Mouse (Mus musculus) hindbrain, embryonic 11.5 days (tissue): ENCODE measurements around the gene Gucd1. TPM values are rescaled to one million over a fixed set of nuclear protein-coding genes. Genes with fewer than 3 reads are reported as not detected.
"Not testable (repeated sequence)": the region's sequence is repeated elsewhere in the genome, so short reads cannot be mapped to it uniquely, and the experiment has no call there.

ENCODE experiments used
- ATAC-seq: fragments of 200-750 bp; cut with Nextera tagmentation; 2 replicates; pipeline ENCODE4 v1.8.0; 2017; ENCODE audit warnings: mild to moderate bottlenecking, moderate TSS enrichment, moderate library complexity; ENCODE audit not compliant: low FRiP score
- DNase-seq: peaks from one replicate; pipeline ENCODE4 v3.0.0-alpha.2; 2015; ENCODE audit warnings: low spot score
- H3K27ac ChIP-seq: fragments of 300-500 bp; sonication (generic); 2 replicates; pipeline ENCODE4 v1.5.1; 2014; ENCODE audit warnings: mild to moderate bottlenecking, low read depth, low read length
- H3K27me3 ChIP-seq: fragments of 300-500 bp; sonication (generic); 2 replicates; pipeline ENCODE4 v1.6.1; 2014; ENCODE audit warnings: mild to moderate bottlenecking, low read length, moderate library complexity, mixed read lengths; ENCODE audit not compliant: control insufficient read depth, insufficient read depth
- H3K36me3 ChIP-seq: fragments of 300-500 bp; sonication (generic); 2 replicates; pipeline ENCODE4 v1.6.1; 2014; ENCODE audit warnings: mild to moderate bottlenecking, low read length, moderate library complexity, mixed read lengths; ENCODE audit not compliant: control insufficient read depth, insufficient read depth
- H3K4me1 ChIP-seq: fragments of 300-500 bp; sonication (generic); replicated peaks from 2 replicates; pipeline ENCODE4 v1.6.1; 2014; ENCODE audit warnings: low read length, mixed read lengths; ENCODE audit not compliant: control insufficient read depth, insufficient read depth
- H3K4me2 ChIP-seq: fragments of 300-500 bp; sonication (generic); replicated peaks from 2 replicates; pipeline ENCODE4 v1.6.1; 2014; ENCODE audit warnings: mild to moderate bottlenecking, low read depth, low read length
- H3K4me3 ChIP-seq: fragments of 300-500 bp; sonication (generic); 2 replicates; pipeline ENCODE4 v1.5.1; 2014; ENCODE audit warnings: low read depth, low read length
- H3K9ac ChIP-seq: fragments of 300-500 bp; sonication (generic); 2 replicates; pipeline ENCODE4 v1.6.1; 2014; ENCODE audit warnings: low read depth, low read length
- H3K9me3 ChIP-seq: fragments of 300-500 bp; sonication (generic); 2 replicates; pipeline ENCODE4 v1.6.1; 2016; ENCODE audit warnings: low read length; ENCODE audit not compliant: control insufficient read depth
- WGBS: fragments of 180-500 bp; shearing (Covaris S2); extraction: QIAGEN DNeasy Blood & Tissue Kit; methylation state at CpG from one replicate; pipeline ENCODE4 v1.1.7; 2014; 5-methylcytosine and 5-hydroxymethylcytosine counted together
- polyA plus RNA-seq: library from polyadenylated mRNA; unstranded; fragments of >200 nt; fragmentation: Nextera tagmentation; extraction: Ambion mirVana; gene quantifications from 2 replicates; pipeline ENCODE4 v1.2.1, GENCODE M21; 2014

Gene Gucd1
- polyA plus RNA-seq, 1 experiment from 2014 or later, result 26.7 TPM

DNA sequence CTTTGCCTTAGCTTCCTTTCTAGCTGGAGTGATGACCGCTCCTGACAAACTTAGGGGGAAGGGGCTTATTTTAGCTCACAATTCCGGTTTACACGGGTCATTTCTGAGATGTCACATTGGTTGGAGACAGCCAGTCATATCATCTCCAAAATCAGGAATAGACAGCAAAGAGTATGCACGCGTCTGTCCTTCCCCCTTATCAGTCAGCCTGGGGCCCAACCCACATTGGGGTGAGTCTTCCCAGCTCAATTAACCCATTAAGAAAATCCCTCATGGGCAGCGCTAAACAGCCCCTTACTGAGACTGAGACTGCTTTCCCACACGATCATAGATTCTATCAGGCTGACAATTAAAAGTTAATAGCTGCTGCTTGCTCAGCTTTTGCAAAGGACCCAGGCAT lies 3.4 kb downstream of the Gucd1 start:
- DNase-seq (no peak), ATAC-seq (no peak)
- Histone ChIP-seq H3K4me1 (no peaks in the 10 kb centered on the region; the same call in 1 of the 2 replicates), H3K9ac (no peak overlapping the region), H3K36me3 (peaks cover 17% of the 10 kb centered on the region), H3K27ac (no peak overlapping the region), H3K27me3 (no peaks in the 10 kb centered on the region), H3K4me2 (no peak overlapping the region), H3K9me3 (no peaks in the 10 kb centered on the region), H3K4me3 (no peak overlapping the region)
- 90% methylated on average over 7 of the region's 7 CpGs for WGBS

- Histone ChIP-seq H3K9me3 (no peaks in the 10 kb centered on the region), H3K4me1 (no peaks in the 10 kb centered on the region), H3K9ac (no peak overlapping the region), H3K36me3 (peaks cover 21% of the 10 kb centered on the region), H3K27ac (no peak overlapping the region), H3K27me3 (no peaks in the 10 kb centered on the region), H3K4me2 (no peak overlapping the region), H3K4me3 (no peak overlapping the region)
- DNase-seq (no peak), ATAC-seq (no peak)
- 92% methylated on average over 8 of the region's 8 CpGs for WGBS
These were observed 4.3 kb downstream of the Gucd1 start for GRCm38 (mm10) chr10:75513306-75514067.

DNA sequence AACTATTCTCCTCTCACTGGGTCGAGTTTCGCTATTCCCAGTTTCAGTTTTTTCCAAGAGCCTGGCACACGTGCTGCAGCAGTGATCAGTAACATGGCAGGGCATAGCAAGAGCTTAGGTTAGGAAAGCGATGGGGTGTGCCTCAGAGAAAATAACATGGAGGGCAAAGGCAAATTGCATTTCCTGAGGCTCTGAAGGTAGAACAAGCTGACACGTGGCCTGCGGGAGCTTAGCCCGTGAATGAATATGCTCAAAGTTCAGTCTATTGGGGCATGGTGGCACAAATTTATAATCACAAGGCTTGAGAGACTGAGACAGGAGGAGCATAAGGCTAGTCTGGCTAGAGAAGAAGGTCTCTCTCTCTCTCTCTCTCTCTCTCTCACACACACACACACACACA lies 5.0 kb downstream of the Gucd1 start:
- Histone ChIP-seq H3K27ac (no peak overlapping the region), H3K4me3 (no peak overlapping the region), H3K4me1 (no peaks in the 10 kb centered on the region), H3K27me3 (no peaks in the 10 kb centered on the region), H3K36me3 (peaks cover 21% of the 10 kb centered on the region), H3K4me2 (no peak overlapping the region), H3K9ac (no peak overlapping the region), H3K9me3 (no peaks in the 10 kb centered on the region)
- no peak for ATAC-seq
- 89% methylated on average over 7 of the region's 7 CpGs for WGBS
- DNase-seq, result no peak

DNA sequence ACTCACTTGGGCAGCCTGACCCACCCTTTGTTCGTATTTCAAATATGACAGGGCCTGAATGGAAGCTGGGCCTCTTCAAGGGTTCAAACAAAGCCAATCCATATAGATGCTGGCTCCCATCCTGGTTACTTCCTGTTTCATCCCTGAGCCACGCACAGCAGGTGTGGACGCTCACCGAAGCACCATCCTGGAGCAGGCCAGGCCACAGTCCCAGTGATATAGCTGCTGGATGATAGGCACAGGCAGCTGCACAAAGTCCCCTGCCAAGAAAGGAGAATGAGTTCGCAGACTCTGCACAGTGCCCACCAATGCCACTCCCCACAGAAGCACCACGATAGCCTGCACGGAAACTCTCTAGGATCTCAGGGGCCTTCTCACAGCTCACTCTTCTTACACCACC lies 5.9 kb downstream of the Gucd1 start:
- ATAC-seq, result no peak
- H3K9me3 ChIP-seq, result no peaks in the 10 kb centered on the region
- H3K27ac ChIP-seq, result no peak overlapping the region
- no peaks in the 10 kb centered on the region for H3K27me3 ChIP-seq
- peaks cover 21% of the 10 kb centered on the region for H3K36me3 ChIP-seq
- 95% methylated on average over 7 of the region's 7 CpGs for WGBS
- H3K4me1 ChIP-seq, result no peaks in the 10 kb centered on the region
- no peak overlapping the region for H3K4me3 ChIP-seq
- H3K9ac ChIP-seq, result no peak overlapping the region
- H3K4me2 ChIP-seq, result no peak overlapping the region
- DNase-seq, result no peak

DNA sequence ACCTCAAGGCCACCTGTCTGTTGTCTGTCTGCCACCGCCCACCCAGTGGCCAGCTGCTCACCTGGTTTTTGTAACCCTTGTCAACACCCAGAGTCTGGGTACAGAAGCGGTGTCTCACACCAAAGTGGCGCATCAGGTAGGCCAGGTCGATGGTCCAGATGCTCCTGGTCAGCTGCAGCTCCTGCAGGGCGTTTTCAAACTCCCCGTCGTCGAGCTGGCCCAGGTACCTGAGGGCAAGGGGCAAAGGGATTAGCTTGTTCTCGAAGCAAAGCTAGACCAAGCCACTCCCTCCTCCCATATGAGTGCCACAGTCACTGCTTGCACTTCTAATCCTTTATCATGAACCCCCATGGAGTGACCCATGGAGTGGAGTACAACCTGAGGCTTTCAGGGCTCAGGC lies 6.7 kb downstream of the Gucd1 start:
- Histone ChIP-seq H3K27me3 (no peaks in the 10 kb centered on the region), H3K4me3 (no peak overlapping the region), H3K9me3 (no peaks in the 10 kb centered on the region), H3K4me2 (no peak overlapping the region), H3K9ac (no peak overlapping the region), H3K4me1 (no peaks in the 10 kb centered on the region), H3K27ac (no peak overlapping the region), H3K36me3 (peaks cover 21% of the 10 kb centered on the region)
- no peak for DNase-seq
- ATAC-seq, result no peak
- 90% methylated on average over 9 of the region's 9 CpGs for WGBS

DNA sequence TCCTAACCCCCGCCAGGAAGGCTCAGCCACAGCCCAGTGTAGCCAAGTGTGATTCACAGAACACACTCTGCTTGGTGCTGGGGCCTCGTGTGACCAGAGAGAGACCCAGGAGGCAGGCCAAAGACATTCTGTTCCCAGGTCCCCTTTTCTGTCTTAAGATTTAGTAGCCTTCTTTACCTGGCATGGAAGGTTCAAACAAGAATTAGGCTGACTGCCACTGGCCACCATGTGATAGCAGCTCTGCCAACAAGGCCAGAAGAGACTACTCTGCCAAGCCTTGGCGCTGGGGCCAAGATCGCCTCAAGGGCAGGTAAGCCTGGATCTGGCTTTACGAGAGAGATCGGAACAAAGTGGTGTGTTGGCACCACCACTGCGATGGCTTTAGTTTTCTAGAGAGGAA lies 7.3 kb downstream of the Gucd1 start:
- no peak for DNase-seq
- 93% methylated on average over 7 of the region's 7 CpGs for whole genome bisulfite sequencing
- H3K36me3 ChIP-seq, result peaks cover 21% of the 10 kb centered on the region

DNA sequence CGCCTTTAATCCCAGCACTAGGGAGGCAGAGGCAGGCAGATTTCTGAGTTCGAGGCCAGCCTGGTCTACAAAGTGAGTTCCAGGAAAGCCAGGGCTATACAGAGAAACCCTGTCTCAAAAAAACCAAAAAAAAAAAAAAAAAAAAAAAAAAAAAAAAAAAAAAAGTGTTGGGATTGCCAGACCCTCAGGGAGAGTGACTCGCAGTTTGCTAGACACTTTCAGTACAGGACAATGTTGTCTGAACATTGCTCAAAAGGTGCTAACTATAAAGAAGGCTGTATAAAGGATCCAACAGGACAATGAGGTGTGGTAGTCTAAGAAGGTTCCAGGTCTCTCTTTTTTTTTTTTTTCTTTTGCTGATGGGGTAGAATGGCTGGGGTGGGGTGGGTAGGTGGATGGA lies 11.8 kb downstream of the Gucd1 start:
- H3K9ac ChIP-seq, DNase-seq, H3K27me3 ChIP-seq, H3K4me2 ChIP-seq, H3K4me1 ChIP-seq, H3K9me3 ChIP-seq, ATAC-seq, H3K4me3 ChIP-seq, H3K27ac ChIP-seq: not testable (repeated sequence)
- WGBS, result 88% methylated on average over 3 of the region's 3 CpGs
- H3K36me3 ChIP-seq, result peaks cover 17% of the 10 kb centered on the region

More for the DNA sequence above, 7.3 kb downstream of the Gucd1 start:
- H3K4me3 ChIP-seq, result no peak overlapping the region
- no peak overlapping the region for H3K9ac ChIP-seq
- ATAC-seq, result no peak
- H3K27me3 ChIP-seq, result no peaks in the 10 kb centered on the region
- no peaks in the 10 kb centered on the region for H3K4me1 ChIP-seq
- H3K9me3 ChIP-seq, result no peaks in the 10 kb centered on the region
- H3K27ac ChIP-seq, result no peak overlapping the region
- H3K4me2 ChIP-seq, result no peak overlapping the region

DNA sequence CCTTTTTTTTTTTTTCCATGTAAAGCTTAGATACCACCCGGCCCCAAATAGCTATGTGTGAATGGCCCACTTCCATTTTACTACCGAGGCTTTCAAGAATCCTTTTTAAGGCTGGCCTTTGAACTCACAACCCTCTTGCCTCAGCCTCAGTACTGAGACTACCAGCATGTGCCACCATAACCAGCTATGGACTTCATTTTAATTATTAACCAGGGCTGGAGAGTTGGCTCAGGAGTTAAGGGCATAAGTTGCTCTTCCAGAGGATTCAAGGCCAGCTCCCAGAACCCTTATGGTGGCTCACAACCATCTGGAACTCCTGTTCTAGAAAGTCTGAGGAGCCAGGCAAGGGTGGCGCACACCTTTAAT lies 12.7 kb downstream of the Gucd1 start:
- no peaks in the 10 kb centered on the region for H3K27me3 ChIP-seq
- 82% methylated on average over 3 of the region's 3 CpGs for WGBS
- DNase-seq (no peak), ATAC-seq (no peak)
- H3K9me3 ChIP-seq, result no peaks in the 10 kb centered on the region
- no peak overlapping the region for H3K27ac ChIP-seq
- H3K4me2 ChIP-seq, result no peak overlapping the region
- no peaks in the 10 kb centered on the region for H3K4me1 ChIP-seq
- H3K4me3 ChIP-seq, result no peak overlapping the region
- H3K36me3 ChIP-seq, result peaks cover 10% of the 10 kb centered on the region
- H3K9ac ChIP-seq, result no peak overlapping the region
